8 mouse cellular contexts compared by ENCODE assay signal in the genomic region with DNA sequence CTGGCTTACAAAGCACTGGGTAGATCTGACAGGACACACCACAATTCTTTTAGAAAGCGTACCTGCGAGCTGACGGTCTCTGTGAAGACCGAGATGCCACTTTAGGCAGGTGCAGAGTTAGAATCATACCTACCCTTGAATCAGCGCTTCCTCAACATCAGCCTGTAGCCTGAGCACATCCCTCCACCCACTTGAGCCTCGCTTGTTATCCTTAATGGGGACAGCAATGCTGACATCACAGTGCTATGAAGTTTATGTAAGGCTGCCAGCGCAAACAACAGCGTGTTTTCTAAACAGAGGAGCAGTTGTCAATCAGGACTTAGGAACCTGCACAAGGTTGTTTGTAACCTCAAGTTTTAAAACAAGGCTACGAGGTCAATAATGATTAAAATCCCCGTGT. TPM values are rescaled to one million over a fixed set of nuclear protein-coding genes. Genes with fewer than 3 reads are reported as not detected.
DNase-seq lines count a peak whose midpoint lies in the region; ATAC-seq and TF ChIP-seq lines count a peak whose summit lies in the region.

No protein-coding gene starts in this region.

- TF ChIP-seq CTCF in embryonic fibroblast, embryonic 13.5 days (IDR thresholded peaks at IDR 0.05; ENCODE audit: borderline replicate concordance, insufficient read depth, low read length), result no peak

- H3K4me2 ChIP-seq in hindbrain, embryonic 16.5 days (ENCODE audit: low read length), result peak overlapping the region; percentile 82
- H3K4me2 ChIP-seq in limb, embryonic 14.5 days (replicated peaks; ENCODE audit: low read depth, low read length, severe bottlenecking), result peak overlapping the region; percentile 69
- H3K4me2 ChIP-seq in midbrain, embryonic 16.5 days (ENCODE audit: low read length), result peak overlapping the region; percentile 82

- peak; percentile 6 to 12 for DNase-seq in lung, adult 18-20 months
- DNase-seq in lung, postnatal 25 days (ENCODE audit: low spot score), result no peak
- DNase-seq in limb, embryonic 14.5 days (ENCODE audit: low spot score), result no peak
- DNase-seq in thymus, postnatal 0 days (ENCODE audit: low spot score), result no peak

- H3K27me3 ChIP-seq in hindbrain, embryonic 16.5 days (replicated peaks; ENCODE audit: control insufficient read depth, insufficient read depth, low read length), result no peaks in the 10 kb centered on the region
- H3K27me3 ChIP-seq in limb, embryonic 14.5 days (ENCODE audit: control insufficient read depth, insufficient read depth, low read length), result no peaks in the 10 kb centered on the region
- no peaks in the 10 kb centered on the region for H3K27me3 ChIP-seq in midbrain, embryonic 16.5 days (ENCODE audit: control insufficient read depth, insufficient read depth, low read depth, low read length)

- H3K9me3 ChIP-seq in hindbrain, embryonic 16.5 days (ENCODE audit: control insufficient read depth, low read length), result no peaks in the 10 kb centered on the region
- no peaks in the 10 kb centered on the region for H3K9me3 ChIP-seq in limb, embryonic 14.5 days (ENCODE audit: control insufficient read depth, low read length)
- no peaks in the 10 kb centered on the region for H3K9me3 ChIP-seq in midbrain, embryonic 16.5 days (replicated peaks; ENCODE audit: control insufficient read depth, low read length, poor library complexity, severe bottlenecking)

- no peak for TF ChIP-seq POLR2A in embryonic fibroblast, embryonic 13.5 days (IDR thresholded peaks at IDR 0.05; ENCODE audit: low read depth, low read length)
- TF ChIP-seq POLR2A in limb, embryonic 14.5 days (IDR thresholded peaks at IDR 0.05; ENCODE audit: borderline replicate concordance, extremely low read depth, insufficient read depth, insufficient read length), result no peak

- peak overlapping the region; percentile 49 for H3K4me3 ChIP-seq in embryonic fibroblast, embryonic 13.5 days (ENCODE audit: insufficient read depth, low read length)
- peak overlapping the region; percentile 51 for H3K4me3 ChIP-seq in hindbrain, embryonic 16.5 days (ENCODE audit: low read length)
- peak overlapping the region; percentile 42 for H3K4me3 ChIP-seq in limb, embryonic 14.5 days (replicated peaks; ENCODE audit: low read length)
- peak overlapping the region; percentile 57 for H3K4me3 ChIP-seq in midbrain, embryonic 16.5 days (ENCODE audit: low read depth, low read length)

- peak; percentile 54; the same call in 1 of the 2 replicates for ATAC-seq in hindbrain, embryonic 16.5 days
- ATAC-seq in limb, embryonic 14.5 days (ENCODE audit: low FRiP score, low read depth), result no peak
- peak; percentile 76 for ATAC-seq in midbrain, embryonic 16.5 days
- ATAC-seq in erythroid progenitor cell, adult 5-6 weeks (replicated peaks; ENCODE audit: low FRiP score, poor library complexity, severe bottlenecking), result no peak

- 25% methylated on average over 10 of the region's 10 CpGs for WGBS in hindbrain, embryonic 16.5 days
- WGBS in limb, embryonic 14.5 days, result 22% methylated on average over 10 of the region's 10 CpGs
- 21% methylated on average over 10 of the region's 10 CpGs for WGBS in midbrain, embryonic 16.5 days

- H3K9ac ChIP-seq in hindbrain, embryonic 16.5 days (ENCODE audit: low read depth, low read length), result peak overlapping the region; percentile 66
- peak overlapping the region; percentile 61 for H3K9ac ChIP-seq in limb, embryonic 14.5 days (ENCODE audit: low read depth, low read length, severe bottlenecking)
- H3K9ac ChIP-seq in midbrain, embryonic 16.5 days (ENCODE audit: low read depth, low read length), result peak overlapping the region; percentile 77

- H3K36me3 ChIP-seq in hindbrain, embryonic 16.5 days (ENCODE audit: control insufficient read depth, insufficient read depth, low read length), result no peaks in the 10 kb centered on the region
- H3K36me3 ChIP-seq in limb, embryonic 14.5 days (ENCODE audit: control insufficient read depth, insufficient read depth, low read length), result no peaks in the 10 kb centered on the region
- no peaks in the 10 kb centered on the region for H3K36me3 ChIP-seq in midbrain, embryonic 16.5 days (ENCODE audit: control insufficient read depth, insufficient read depth, low read length)

- no peaks in the 10 kb centered on the region; the same call in 1 of the 2 replicates for H3K4me1 ChIP-seq in embryonic fibroblast, embryonic 13.5 days (ENCODE audit: control insufficient read depth, insufficient read depth, low read length)
- no peaks in the 10 kb centered on the region for H3K4me1 ChIP-seq in hindbrain, embryonic 16.5 days (ENCODE audit: control insufficient read depth, insufficient read depth, low read depth, low read length)
- H3K4me1 ChIP-seq in limb, embryonic 14.5 days (ENCODE audit: control insufficient read depth, insufficient read depth, low read length), result no peaks in the 10 kb centered on the region
- peaks cover 2% of the 10 kb centered on the region; the same call in 1 of the 2 replicates for H3K4me1 ChIP-seq in midbrain, embryonic 16.5 days (ENCODE audit: control insufficient read depth, insufficient read depth, low read length)

- H3K27ac ChIP-seq in embryonic fibroblast, embryonic 13.5 days (ENCODE audit: insufficient read depth, low read length), result no peak overlapping the region
- H3K27ac ChIP-seq in hindbrain, embryonic 16.5 days (ENCODE audit: low read depth, low read length), result no peak overlapping the region
- H3K27ac ChIP-seq in limb, embryonic 14.5 days (replicated peaks; ENCODE audit: low read depth, low read length), result no peak overlapping the region
- H3K27ac ChIP-seq in midbrain, embryonic 16.5 days (ENCODE audit: low read length), result no peak overlapping the region

RNA-seq across cellular contexts. Expression of gene Ctsl, which starts 27.1 kb away (rescaled TPM):
- polyA plus RNA-seq in embryonic fibroblast, embryonic 13.5 days (2011; ENCODE audit: insufficient read length, low read depth, missing spikeins), result 713 and 939 TPM in 2 replicates
- 185 and 197 TPM in 2 replicates for polyA plus RNA-seq in hindbrain, embryonic 16.5 days (2015; fragmentation: Nextera tagmentation; extraction: Ambion mirVana)
- 113 and 161 TPM in 2 replicates for polyA plus RNA-seq in limb, embryonic 14.5 days (2012; rRNA removed)
- polyA plus RNA-seq in limb, embryonic 14.5 days (2014; fragmentation: Nextera tagmentation; extraction: Ambion mirVana), result 228 and 249 TPM in 2 replicates
- 153 and 163 TPM in 2 replicates for polyA plus RNA-seq in midbrain, embryonic 16.5 days (2015; fragmentation: Nextera tagmentation; extraction: Ambion mirVana)
- 2.1 and 7.9 TPM in 2 replicates for total RNA-seq in erythroid progenitor cell, adult 5-6 weeks (2015; ENCODE audit: low replicate concordance)
- total RNA-seq in erythroid progenitor cell, adult 5-6 weeks (2017; ENCODE audit: low replicate concordance), result 11.1 and 20.3 TPM in 2 replicates
- 2,169 and 2,296 TPM in 2 replicates for polyA plus RNA-seq in thymus, postnatal 0 days (2015; fragmentation: Nextera tagmentation; extraction: Ambion mirVana)

RNA-seq across cellular contexts. Expression of gene Aaed1, which starts 31.1 kb away (rescaled TPM):
- 36.8 and 41.0 TPM in 2 replicates for polyA plus RNA-seq in embryonic fibroblast, embryonic 13.5 days (2011; ENCODE audit: insufficient read length, low read depth, missing spikeins)
- polyA plus RNA-seq in hindbrain, embryonic 16.5 days (2015; fragmentation: Nextera tagmentation; extraction: Ambion mirVana), result 12.5 and 15.3 TPM in 2 replicates
- polyA plus RNA-seq in limb, embryonic 14.5 days (2012; rRNA removed), result 19.3 and 19.8 TPM in 2 replicates
- polyA plus RNA-seq in limb, embryonic 14.5 days (2014; fragmentation: Nextera tagmentation; extraction: Ambion mirVana), result 31.9 and 32.8 TPM in 2 replicates
- polyA plus RNA-seq in midbrain, embryonic 16.5 days (2015; fragmentation: Nextera tagmentation; extraction: Ambion mirVana), result 10.7 and 11.5 TPM in 2 replicates
- 4.2 and 11.9 TPM in 2 replicates for total RNA-seq in erythroid progenitor cell, adult 5-6 weeks (2015; ENCODE audit: low replicate concordance)
- total RNA-seq in erythroid progenitor cell, adult 5-6 weeks (2017; ENCODE audit: low replicate concordance), result 6.2 and 10.5 TPM in 2 replicates
- polyA plus RNA-seq in thymus, postnatal 0 days (2015; fragmentation: Nextera tagmentation; extraction: Ambion mirVana), result 29.6 and 34.2 TPM in 2 replicates

Comparison
In these comparisons a context has a peak if more than half of its experiments do, and no peak if none do; other contexts are left out.
1. DNase-seq: peak in lung, adult 18-20 months (2 of 2); none in lung, postnatal 25 days (single experiment), limb, embryonic 14.5 days (single experiment) and thymus, postnatal 0 days (single experiment).
2. ATAC-seq: peak in hindbrain, embryonic 16.5 days (single experiment) and midbrain, embryonic 16.5 days (single experiment); none in limb, embryonic 14.5 days (single experiment) and erythroid progenitor cell, adult 5-6 weeks (single experiment).
3. Peak in every context shown above with its lines, with median percentiles within 50 percentile points of each other: H3K4me3 ChIP-seq, H3K4me2 ChIP-seq and H3K9ac ChIP-seq.